Mouse (Mus musculus) gonadal fat pad, adult 2 months (tissue): ENCODE results near the gene Kif1a. TPM values are rescaled to one million over a fixed set of nuclear protein-coding genes. Genes with fewer than 3 reads are reported as not detected.

Experiments
- DNase-seq: peaks from one replicate; pipeline ENCODE4 v3.0.0-alpha.2; 2012; ENCODE audit warnings: low read depth
- polyA plus RNA-seq: library from polyadenylated mRNA; depleted of rRNA; stranded (reverse); fragments of >200 nt; gene quantifications from 2 replicates; pipeline ENCODE4 v1.2.3, GENCODE M21; 2012

Kif1a gene
- polyA plus RNA-seq, 1 experiment = 1.6 TPM

GRCm38 (mm10) chr1:93098956-93099355, 2.8 kb downstream of the Kif1a start:
- no peak for DNase-seq

GRCm38 (mm10) chr1:93092582-93092981, 9.2 kb downstream of the Kif1a start:
- DNase-seq = no peak

GRCm38 (mm10) chr1:93085136-93085535, 16.6 kb downstream of the Kif1a start:
- no peak for DNase-seq

GRCm38 (mm10) chr1:93083420-93084285, 18.1 kb downstream of the Kif1a start:
- DNase-seq = no peak

GRCm38 (mm10) chr1:93082121-93082520, 19.6 kb downstream of the Kif1a start:
- DNase-seq = no peak

GRCm38 (mm10) chr1:93080930-93081589, 20.7 kb downstream of the Kif1a start:
- DNase-seq = no peak

- no peak for DNase-seq
These were observed 22.1 kb downstream of the Kif1a start for GRCm38 (mm10) chr1:93079602-93080001.

GRCm38 (mm10) chr1:93072279-93072865, 29.4 kb downstream of the Kif1a start:
- DNase-seq = no peak

GRCm38 (mm10) chr1:93071487-93071971, 30.2 kb downstream of the Kif1a start:
- DNase-seq = no peak

GRCm38 (mm10) chr1:93070881-93071280, 30.9 kb downstream of the Kif1a start:
- DNase-seq = no peak

- DNase-seq = no peak
These were observed 33.2 kb downstream of the Kif1a start for GRCm38 (mm10) chr1:93068553-93068952.

GRCm38 (mm10) chr1:93065654-93066053, 36.1 kb downstream of the Kif1a start:
- DNase-seq = no peak

GRCm38 (mm10) chr1:93063694-93064093, 38.1 kb downstream of the Kif1a start:
- DNase-seq = no peak

- DNase-seq = no peak
These were observed 50.5 kb downstream of the Kif1a start for GRCm38 (mm10) chr1:93051124-93051833.

- DNase-seq = no peak
These were observed 51.7 kb downstream of the Kif1a start for GRCm38 (mm10) chr1:93050071-93050470.

- no peak for DNase-seq
These were observed 55.5 kb downstream of the Kif1a start for GRCm38 (mm10) chr1:93046153-93046789.

GRCm38 (mm10) chr1:93035981-93036380, 65.8 kb downstream of the Kif1a start:
- no peak for DNase-seq

GRCm38 (mm10) chr1:93033989-93034388, 67.8 kb downstream of the Kif1a start:
- DNase-seq = no peak

GRCm38 (mm10) chr1:93031199-93031598, 70.6 kb downstream of the Kif1a start:
- no peak for DNase-seq

GRCm38 (mm10) chr1:93030060-93030459, 71.7 kb downstream of the Kif1a start:
- DNase-seq = no peak

GRCm38 (mm10) chr1:93029387-93029786, 72.4 kb downstream of the Kif1a start:
- no peak for DNase-seq
